In the genomic region with DNA sequence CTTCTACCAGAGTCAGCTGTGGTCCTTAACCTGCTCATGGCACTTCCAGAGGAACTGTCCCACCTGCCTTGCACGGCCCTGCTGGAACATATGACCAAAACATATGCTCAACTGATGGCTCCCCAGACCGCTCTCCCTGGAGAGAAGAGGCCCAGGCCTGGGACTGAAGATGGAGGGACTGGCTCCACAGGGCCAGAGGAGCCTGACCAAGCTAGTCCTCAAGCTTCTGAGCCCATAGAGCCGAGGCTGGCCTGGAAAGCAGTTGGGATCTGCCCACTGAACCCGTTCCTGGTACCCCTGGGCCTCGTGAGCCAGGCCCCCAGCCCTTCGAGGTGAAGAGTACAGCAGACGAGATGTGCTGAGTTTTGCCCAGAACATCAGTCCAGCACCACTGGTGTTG, we compare ENCODE assay signal across 5 mouse cellular contexts. TPM values are rescaled to one million over a fixed set of nuclear protein-coding genes. Genes with fewer than 3 reads are reported as not detected.
"Had no signal": no experiment of that assay in that cellular context is flagged by ENCODE, and none has a peak within 500 bp of the region (broad histone marks: within the 10 kb centered on the region; RNA-seq: fewer than 3 reads in every experiment).

No protein-coding gene starts in this region.

RNA-seq across cellular contexts. Expression of a gene that starts 16.8 kb away (rescaled TPM):
- total RNA-seq: common myeloid progenitor, adult 5-6 weeks; forebrain, postnatal 0 days; gastrocnemius, adult 2 months; gastrocnemius, adult 8-10 months; granulocyte monocyte progenitor cell, adult 5-6 weeks had no signal
